Mouse (Mus musculus) lung, postnatal 0 days (tissue): ENCODE measurements around the gene Eppin.

Experiments used
- CTCF ChIP-seq: IDR thresholded peaks from 2 replicates; pipeline ENCODE4 v1.5.1; 2016; ENCODE audit warnings: antibody characterized with exemption, mild to moderate bottlenecking
- EP300 ChIP-seq: IDR thresholded peaks from 2 replicates; pipeline ENCODE4 v1.6.1; 2016; ENCODE audit warnings: antibody characterized with exemption, mild to moderate bottlenecking, control low read depth

DNA sequence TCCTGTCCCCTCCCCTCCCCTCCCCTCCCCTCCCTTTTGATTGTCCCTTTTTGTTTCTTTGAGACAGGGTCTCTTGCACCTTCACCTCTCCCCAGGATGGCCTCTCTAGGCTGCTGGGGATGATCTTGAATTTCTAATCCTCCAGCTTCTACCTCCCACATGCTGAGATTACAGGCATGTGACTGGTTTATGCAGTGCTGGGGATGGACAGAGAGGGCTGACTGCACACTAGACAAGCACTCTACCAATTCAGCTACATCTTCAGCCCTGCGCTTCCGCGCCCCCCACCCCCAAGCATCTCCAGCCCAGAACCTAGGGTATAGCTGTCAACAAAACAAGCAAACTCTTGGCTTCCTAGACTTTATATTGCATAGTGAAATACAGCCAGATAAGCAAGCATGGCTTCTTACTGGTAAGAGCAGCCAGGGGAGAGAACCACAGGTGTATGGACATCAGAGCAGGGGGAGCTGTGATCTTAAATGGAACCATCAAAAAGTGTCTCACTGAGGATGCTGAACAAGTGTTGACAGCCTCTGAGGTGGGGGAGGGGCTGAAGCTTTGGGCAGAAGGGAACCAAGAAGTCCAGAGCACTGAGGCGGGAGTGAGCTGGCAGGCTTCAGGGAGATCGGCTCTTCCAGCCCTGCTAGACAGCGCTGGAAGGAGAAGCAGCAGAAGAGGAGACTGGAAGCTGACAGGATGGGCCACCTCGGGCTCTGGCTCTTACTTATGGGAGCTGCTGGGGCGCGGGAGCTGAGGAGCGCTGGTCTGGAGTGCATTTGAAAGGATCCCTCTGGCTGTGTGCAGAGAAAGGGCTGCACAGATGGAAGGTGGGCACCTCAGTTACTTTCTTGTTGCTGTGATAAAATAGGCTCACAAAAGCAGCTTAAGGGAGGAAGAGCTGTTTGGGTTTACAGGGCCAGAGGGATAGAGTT, 43.2 kb downstream of the Eppin start:
- TF ChIP-seq CTCF (no peak), EP300 (no peak)
